Mouse (Mus musculus) spleen, postnatal 36 days (tissue): ENCODE measurements around the gene Fig4.

Experiments
- DNase-seq, 2 experiments: peaks; one replicate each; pipeline ENCODE4 v3.0.0; 2022; ENCODE audit warnings: low spot score in 2 of 2, mixed read lengths in 1 of 2

Fig4 gene

DNA sequence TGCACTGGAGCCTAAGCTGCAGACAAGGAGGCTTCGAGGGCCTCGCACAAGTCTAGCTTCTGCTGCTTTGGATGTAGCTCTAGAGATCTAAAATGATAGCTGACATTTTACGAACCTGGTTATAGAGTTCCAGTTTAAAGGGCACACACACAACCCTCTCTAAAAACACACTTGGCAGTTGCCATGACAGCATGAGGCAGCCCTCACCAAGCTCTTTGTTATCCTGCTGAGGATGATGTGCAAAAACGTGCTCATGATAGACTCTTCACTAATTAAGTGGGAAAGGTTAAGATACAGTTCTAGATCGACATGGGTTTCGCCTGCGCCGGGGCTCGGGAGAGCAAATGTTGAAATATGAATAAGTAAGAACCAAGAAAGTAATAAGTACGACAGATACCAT is 84.2 kb downstream of the Fig4 start:
- DNase-seq: no peak

DNA sequence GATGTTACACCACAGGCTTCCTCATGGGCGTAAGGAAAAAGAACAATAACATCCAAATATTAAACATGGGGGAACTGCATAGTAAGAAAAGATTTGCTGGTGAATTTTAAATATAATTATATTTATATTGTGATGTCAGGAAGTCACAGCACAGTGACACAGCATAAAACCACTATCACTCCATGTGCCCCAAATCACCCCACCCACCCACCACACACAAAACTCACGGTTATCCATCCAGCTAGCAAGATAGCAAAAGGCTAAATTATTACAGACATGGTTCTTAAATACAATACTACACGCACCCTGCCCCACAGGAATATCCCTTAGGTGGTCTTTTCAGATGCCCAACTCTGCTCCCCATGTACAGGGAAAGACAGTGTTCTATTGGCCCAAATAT is 89.0 kb downstream of the Fig4 start:
- DNase-seq: no peak

DNA sequence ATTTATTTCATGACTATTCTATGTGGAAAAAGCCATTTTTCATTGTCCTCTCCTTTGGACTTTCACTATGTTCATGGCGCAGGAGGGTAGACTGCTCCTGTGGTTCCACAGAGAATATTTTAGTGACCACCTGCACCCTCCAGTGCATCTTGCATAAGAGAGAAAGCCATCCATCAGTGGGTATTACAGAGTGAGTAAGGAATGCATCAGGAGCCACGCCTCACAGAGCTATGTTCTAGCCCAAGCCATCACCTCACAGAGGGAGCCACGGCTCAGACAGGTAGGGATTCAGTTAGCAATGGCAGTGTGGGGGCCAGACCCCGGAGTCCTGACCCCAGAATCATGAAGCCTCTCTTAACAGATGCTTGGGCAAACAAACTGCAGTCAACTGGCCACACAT is 93.5 kb downstream of the Fig4 start:
- DNase-seq: no peak

DNA sequence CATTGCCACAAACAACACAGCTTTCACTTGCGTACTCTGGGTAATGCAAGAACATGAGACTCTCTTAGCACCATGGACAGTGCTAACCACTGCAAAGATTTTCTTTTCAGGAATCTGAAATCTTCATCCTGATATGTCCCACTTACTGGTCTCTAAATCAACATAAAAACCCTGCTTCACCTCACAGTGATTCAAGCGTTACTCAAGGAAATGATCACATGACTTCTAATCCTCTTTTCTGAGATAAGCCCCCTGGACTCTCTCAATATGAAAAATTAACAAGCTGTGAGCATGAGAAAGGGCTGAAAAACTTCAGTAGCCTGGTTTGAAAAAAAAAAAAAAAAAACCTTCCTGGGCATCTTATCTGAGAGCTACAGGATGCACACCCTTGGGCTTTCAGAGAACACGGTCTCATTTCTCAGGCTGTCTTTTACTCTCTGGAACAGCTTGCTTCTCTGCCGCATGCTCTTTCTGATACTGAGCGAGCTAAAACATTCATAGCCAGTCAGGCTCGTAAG is 94.1 kb downstream of the Fig4 start:
- DNase-seq: peak; percentile 27 to 64

DNA sequence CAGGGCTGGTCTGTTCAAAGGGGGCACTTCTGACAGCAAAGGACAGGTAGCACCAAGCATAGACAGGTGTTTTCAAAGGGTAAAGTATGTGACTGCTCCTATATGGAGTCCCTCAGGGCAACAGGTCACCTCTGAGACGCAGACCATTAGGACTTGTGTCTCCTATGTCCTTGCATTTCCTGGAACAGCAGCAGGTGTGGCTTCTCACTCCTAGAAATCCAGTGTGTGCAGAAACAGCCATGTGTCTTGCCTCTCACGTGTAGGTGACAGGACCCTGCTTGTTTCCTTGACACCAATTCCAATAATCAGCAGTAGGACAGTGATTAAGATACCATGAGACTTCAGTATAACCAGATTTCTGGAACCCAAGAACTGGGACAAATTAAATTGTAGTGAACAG is 97.4 kb downstream of the Fig4 start:
- no peak for DNase-seq

DNA sequence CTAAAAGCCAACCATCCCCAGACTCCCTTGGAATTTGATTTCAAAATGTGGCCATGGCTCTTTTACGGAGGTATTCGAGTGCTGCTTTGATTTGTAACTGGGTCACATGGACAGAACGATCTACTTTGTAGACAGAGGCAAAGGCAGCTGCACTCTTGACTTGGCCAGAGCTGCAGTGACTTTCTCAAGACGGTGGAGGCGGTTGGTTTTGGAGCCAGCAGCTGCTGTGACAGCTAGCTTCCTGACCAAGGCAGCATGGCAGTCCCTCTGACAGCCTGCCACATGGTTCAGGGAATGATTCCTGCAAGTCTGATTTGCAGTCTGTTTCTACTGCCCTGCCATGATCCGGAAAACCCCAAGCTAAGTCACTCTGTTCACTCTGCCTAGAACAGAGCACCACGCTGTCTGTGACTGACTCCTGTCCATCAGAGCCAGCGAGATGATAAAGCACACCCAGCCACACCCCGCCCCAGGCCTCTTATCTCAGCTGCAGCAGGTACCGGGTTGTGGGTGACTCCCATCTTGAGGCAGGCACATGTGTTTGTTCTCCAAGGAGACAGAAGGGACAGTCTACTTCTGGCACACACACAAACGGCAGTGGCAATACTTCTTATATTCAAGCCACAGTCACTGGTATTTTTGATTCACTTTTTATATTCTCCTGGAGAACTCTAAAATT is 98.3 kb downstream of the Fig4 start:
- peak; percentile 73 to 87 for DNase-seq

DNA sequence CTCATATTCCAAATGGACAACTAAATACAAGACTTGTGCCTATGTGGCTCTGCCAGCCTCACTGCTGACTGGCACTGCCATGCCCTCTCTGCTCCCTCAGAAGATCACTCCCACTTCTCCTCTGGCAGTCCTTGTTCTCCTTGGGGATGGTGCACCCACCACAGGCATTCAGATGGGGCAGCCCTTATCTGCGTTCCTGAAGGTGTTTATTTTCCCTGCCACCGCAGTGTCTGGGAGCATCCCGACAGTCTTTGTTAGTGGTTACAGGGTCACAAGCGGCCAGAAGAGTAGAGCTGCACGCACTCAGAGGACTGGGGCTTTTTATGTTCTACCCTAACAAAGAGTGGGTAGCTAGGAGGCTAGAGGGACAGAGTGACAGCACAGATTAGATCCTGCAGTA is 98.9 kb downstream of the Fig4 start:
- no peak for DNase-seq

DNA sequence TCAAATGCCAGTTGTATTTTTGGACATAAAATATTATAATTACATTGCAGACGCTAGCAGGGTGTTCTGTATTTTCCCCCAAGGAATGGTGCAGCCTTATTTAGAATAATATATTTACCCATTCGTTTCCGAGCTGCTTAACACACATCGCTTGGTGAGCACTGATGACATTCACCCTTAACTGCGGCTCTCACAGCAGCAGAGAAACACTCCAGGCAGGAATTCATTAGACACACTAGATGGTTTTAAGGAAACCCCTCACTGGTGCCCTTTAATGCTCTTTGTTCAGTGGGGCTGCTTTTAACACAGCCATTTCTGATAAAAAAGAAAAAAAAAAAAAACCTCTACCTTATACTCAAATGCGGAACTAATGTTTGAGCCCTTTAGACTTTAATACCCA is 104.3 kb downstream of the Fig4 start:
- no peak for DNase-seq

DNA sequence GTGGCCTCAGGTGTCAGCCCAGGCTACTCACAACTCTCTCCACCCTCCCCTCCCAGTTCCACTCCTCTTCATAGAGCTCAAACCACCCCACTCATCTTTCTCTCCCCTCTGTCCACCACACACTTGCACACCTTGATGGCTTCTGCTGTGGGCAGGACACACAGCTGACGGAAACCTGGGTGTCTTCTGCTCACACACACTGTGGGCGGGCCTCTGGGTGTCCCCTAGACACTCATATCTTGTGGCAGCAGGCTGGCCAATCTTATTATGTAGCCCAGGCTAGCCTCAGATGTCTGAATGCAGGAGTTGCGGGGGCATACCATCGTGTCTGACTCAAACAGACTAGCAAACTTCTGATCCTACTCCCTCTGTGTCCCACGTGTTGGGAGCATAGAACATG is 105.3 kb downstream of the Fig4 start:
- peak in 1 of 2 experiments; percentile 25 for DNase-seq

DNA sequence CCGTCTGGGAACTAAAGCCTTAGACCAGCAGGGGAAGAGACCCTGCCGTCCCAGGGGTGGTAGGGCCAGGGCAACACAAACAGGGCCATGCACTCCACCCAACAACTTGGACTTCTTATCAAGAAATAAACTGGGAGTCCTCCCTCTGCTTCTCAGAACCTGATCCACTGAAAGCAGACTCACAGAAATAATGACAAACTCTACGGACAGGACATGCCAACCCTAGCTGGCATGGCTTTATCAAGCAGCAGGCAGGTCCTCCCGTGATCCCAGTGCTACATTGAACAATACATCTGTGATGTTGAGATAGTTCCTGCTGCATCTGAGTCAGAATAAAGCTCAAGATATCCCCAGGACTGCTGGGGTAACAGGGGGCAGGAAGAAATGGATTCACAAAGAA is 106.8 kb downstream of the Fig4 start:
- no peak for DNase-seq

DNA sequence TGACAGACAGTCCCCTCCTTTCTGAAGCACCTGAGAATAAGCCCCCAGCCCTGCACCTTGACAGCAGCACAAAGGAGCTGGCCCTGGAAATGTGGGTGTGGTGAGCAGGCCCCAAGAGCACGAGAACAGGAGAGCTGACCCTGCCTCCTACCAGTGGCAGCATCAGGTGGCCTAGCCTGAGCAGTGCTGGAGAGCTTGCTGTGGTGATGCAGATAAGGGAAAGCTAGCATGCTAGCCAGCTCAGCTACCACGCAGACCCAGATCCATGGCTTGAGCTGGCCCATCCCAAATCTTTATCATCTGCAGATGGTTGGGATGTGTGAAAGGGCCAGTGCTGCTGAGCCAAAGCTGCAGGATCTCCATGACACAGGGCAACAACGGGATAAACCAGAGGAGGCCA is 113.7 kb downstream of the Fig4 start:
- DNase-seq: peak; percentile 10 to 25

DNA sequence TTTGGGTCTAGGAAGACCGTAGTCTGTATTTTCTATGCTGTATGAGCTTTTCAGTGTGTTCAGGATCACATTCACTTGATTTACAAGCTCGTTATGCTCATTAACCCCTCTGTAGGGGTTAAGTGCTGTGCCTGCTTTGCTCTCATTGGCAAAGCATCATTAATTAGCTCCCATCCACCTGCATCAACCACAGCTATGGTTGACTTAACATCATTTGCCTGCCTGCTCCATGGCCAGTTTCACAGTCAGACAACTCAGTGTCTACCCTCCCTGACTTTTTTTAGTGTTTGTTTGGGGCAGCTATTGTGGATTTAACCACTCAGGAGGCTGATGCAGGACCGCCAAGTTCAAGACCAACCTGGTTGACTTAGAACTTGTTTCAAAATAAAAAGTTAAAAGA is 119.1 kb downstream of the Fig4 start:
- no peak for DNase-seq

DNA sequence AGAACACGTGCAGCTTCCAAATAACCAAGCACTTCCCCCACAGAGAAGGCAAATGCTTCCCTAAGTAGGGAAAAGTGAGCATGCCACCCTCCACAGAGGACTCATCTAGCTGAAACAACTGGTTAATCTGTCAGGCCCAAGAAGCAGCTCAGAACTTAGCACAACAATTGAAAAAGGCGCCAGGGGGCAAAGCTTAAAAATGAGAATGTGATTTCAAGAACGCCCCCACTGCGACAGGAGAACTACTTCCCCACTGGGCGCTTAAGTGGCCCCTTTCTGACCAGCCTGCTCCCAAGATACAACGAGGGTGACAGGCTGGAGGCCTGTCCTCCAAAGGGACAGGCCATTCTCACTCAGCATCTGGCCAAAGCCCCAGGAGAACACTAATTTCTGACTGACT is 120.4 kb downstream of the Fig4 start:
- no peak for DNase-seq

DNA sequence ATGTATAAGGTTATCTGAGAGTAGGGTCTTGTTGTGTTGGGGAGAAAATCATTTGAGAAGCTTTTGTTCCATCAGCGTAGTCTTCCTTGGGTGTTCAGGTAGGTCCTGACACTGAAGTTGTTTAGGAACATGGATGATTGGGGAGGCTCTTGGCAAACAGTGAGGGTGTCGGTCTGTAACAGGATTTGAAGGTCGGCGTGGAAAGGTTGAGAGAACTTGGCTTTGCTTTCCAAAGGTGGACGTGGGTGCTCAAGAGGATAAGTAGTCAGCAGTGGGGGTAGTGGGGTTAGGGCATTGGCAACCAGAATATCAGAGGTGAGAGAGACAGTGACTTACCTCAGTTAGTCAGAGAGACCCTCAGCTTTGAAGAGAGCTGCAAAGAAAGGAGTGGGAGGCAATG is 136.9 kb downstream of the Fig4 start:
- no peak for DNase-seq

DNA sequence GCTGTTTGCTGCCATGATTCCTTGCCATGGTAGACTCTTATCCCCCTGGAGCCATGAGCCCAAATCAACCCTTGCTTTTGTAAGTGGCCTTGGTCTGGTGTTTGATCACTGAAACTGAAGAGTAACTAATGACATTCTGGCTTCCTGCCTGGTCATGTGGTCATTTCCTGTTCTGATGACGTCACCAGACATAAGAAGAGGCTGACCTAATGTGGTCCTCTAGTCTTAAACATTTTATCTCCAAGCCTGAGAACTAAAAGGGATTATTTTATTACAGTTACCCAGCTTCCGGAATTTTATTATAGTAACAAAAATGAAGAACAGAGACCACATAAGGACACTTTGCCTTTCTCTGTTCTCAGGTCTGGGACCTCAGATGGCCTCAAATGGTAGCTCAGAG is 140.0 kb downstream of the Fig4 start:
- DNase-seq: no peak

DNA sequence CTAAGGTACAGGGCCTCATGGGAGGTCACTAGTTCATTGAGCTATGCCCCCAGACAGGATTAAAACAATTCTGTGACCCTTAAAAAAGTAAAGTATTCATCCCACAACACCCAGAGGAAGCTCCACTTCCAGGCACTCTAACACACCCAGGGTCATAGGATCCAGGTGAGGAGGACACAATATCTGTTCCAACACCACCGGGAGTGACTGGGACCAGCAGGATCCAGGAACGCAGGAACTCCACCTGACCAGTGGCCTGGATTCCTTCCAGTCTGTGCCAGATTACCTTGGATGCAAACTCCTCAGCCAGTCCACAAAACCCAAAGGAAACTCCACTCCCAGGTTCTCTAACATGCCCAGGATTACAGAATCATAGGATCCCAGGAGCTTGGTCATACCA is 145.8 kb downstream of the Fig4 start:
- DNase-seq: no peak

DNA sequence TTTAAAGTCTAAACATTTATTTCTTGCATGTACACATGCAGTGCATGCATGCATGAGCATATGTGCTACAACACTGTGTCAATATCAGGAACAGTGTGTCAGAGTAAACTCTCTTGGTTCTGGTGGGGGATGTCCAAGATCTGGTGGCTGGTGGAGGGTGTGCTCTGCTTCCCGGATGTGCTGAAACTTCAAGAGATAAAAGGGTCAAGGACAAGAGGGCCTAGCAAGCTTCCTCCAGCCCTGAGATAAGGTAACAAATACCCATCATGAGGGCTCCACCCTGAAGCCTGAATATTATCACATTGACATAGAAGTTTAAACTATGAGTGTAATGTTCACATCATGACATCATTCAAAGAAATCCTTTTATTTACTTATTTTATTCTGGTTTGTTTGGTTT is 146.4 kb downstream of the Fig4 start:
- no peak for DNase-seq

DNA sequence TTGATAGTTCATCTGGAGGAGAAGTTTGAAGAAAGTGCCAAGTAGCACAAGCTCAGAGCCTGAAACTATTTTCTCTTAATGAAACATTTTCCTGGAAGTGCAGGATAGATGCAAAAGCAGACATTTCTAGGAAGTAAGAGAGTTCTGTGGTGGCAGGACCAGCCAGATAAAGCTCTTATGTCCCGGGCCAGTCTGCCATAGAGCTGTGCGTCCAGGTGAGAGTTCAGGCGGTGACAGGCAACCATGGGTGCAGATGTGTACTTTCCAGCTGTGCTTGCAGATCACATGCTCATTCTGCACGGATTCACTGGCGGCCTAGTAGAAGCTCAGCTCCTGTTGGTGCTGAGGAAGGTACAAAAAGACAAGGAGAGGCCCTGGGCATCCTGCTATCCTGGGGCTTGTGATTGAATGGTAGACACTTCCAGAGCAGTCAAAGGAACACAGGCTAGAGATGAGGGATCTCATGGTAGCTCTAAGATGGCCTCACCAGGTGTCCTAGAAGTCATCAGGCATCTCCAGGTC is 149.8 kb downstream of the Fig4 start:
- DNase-seq: no peak

DNA sequence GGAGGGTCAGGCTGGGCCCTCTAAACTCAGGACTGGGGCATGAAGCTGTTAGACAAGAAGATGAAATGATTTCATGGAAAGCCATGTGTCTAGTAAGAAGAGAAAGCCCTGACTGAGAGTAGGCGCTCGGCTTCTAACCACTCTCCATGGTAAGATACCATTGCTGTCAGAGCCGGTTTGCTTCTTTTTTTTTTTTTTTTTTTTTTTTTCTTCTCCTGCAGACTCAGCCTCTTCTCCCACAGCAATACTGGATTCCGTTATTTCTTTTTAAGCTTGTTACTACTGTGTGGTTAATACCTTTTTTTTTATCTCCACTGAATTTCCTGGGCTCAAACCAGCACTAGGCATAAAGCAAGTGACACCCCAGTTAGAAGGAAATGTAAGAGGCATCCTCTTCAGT is 151.2 kb downstream of the Fig4 start:
- DNase-seq: no peak

DNA sequence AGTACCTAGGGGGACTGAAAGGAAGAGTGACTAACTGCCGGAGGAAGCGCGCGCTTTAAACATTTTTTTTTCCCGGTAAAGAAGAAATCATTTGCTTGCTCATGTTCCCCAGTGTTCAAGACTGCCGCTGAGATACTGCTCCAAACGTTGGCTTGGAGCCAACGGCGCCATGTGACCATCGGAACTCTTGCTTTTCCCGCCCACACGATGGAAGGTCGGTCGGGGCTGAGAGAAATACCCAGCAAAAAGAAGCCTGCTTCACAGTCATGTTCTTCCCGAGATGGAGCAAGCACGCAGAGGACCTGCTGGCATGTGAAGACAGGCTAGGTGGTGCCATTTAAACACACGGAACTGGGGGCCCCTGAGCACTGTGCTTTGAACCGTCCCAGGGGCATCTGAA is 151.6 kb downstream of the Fig4 start:
- DNase-seq: no peak

DNA sequence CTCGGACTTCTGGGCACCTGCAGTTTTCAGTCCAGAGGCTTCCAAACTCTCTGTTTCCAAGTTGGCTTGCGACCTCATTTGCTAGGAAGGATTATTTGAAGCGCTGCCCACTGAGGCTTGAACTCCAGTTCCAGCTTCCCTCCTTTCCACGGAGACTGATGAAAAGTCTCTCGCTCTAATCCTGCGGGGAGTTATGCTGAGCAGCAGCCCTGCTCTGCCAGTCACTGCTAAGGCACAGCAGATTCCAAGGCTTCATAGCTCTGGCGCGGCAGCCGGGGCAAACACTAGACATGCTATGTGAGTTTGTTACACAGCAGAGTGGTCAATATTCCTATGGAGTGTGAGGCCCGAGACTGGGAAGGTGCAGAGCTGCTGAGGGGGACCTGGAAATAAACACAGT is 152.0 kb downstream of the Fig4 start:
- no peak for DNase-seq

DNA sequence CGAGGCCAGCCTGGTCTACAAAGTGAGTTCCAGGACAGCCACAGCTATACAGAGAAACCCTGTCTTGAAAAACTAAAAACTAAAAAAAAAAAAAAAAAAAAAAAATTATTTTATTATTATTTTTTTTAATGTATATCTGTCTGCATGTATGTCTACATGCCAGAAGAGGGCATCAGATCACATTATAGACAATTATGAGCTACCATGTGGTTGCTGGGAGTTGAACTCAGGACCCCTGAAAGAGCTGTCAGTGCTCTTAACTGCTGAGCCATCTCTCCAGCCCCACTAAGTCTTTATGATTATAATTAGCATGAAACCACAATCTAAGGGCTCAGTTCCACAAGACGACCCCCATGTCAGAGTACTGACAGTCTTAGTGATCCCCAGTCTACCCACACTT is 152.6 kb downstream of the Fig4 start:
- no peak for DNase-seq

DNA sequence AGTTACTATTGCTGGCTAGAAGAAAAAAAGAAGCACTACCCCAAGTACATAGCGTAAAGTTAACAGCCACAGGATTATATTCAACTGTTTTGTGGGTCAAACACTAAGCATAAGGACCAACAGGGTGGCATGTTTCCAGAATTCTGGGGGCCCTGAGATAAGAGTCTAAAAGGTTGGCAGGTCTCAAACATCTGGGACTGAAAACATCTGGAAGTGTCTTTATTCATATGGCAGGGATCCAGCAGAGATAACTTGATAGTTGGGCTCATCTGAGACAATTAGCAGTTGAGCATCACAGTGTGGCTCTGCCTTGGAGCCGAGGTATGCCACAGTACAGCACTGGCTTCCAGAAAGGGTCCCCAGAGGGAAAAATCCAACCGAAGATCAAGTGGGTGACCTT is 153.8 kb downstream of the Fig4 start:
- peak in 1 of 2 experiments; percentile 6 for DNase-seq

DNA sequence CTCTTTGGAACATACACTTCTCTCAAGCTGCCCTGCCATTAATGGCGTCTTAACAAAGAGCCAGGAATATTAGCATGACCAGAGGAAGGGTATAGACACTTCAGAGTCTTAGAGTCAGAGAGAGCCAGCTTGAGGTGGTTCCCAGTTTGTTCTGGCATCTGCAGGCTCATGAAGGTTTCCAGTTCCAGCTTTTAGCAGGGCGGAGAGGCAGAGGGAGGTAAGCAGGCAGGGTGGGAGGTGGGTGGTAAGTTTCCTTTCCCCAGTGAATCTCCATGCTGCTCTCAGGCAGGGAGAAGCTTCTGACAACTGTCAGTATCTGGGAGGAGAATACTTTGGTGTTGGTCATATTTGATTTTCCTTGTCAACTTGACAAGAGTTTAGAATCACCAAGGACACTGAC is 156.9 kb downstream of the Fig4 start:
- DNase-seq: no peak
